Mouse (Mus musculus): ENCODE results near the gene Adam23.

Gene Adam23

GRCm38 (mm10) chr1:63445656-63446046 is at the start of gene Adam23:
Adam23 (plus strand) TSS chr1:63445891.
- in situ Hi-C loops (cut with MboI): no loop called here

GRCm38 (mm10) chr1:63401130-63401529 is 44.6 kb upstream of the Adam23 start:
- in situ Hi-C loops (cut with MboI): no loop called here

DNA sequence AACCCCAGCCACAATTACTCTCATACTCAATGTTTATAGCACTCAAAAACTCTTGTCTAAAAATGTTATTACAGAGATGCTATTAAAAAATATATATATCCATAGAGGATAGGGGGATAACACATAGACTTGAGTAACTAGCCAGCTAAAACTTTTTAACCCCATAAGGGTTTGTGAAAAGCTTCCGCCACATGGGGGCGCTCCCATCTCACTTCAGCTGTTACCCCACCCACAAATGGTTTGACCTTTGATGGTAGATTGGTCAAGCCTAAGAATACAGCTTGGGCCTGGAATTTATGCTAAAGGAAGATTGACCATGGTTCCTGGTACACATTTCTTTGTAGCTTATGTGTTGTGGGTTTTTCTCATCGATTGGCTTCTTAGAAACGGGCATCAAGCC is 42.1 kb upstream of the Adam23 start:
- in situ Hi-C loops (cut with MboI): no loop called here

DNA sequence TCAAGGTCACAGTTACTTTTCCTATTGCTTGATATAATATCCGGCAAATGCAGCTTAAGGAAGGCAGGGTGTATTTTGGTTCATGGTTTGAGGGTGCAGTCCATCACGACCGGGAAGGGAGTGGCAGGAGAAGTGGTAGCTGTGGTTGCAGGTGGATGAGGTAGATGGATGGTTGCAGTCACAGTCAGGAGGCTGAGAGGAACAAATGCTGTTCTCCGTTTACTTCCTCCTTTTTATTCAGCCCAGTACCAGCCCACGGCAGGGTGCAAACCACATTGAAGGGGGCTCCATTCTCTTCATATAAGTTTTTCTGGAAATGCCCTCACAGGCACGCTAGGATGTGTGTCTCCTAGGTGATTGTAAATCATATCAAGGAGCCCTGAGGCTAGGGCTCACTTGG is 37.3 kb upstream of the Adam23 start:
- in situ Hi-C loops (cut with MboI): no loop called here

GRCm38 (mm10) chr1:63418491-63418890 is 27.2 kb upstream of the Adam23 start:
- in situ Hi-C loops (cut with MboI): no loop called here

DNA sequence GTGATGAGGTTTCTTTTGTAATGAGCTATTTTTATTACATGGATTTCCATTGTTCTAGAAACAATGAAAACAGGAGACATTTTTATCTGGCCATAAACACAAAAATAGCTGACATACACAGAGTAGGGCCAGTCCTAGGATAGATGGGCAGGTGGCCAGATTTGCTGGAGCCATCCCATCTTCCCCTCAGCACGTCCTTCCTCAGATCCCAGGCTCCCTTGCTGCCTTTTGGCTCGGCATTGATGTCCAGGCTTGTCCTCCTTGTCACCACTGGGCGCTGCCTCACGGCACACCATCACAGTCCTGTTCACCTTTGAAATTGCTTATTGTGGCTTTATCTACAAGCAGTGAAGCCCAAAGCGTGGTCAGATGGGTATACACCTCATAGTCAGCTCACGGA is 15.0 kb upstream of the Adam23 start:
- in situ Hi-C loops (cut with MboI): no loop called here

GRCm38 (mm10) chr1:63431166-63431565 is 14.5 kb upstream of the Adam23 start:
- in situ Hi-C loops (cut with MboI): no loop called here

- in situ Hi-C loops (cut with MboI): no loop called here
These were observed 13.8 kb upstream of the Adam23 start for GRCm38 (mm10) chr1:63431842-63432241.

DNA sequence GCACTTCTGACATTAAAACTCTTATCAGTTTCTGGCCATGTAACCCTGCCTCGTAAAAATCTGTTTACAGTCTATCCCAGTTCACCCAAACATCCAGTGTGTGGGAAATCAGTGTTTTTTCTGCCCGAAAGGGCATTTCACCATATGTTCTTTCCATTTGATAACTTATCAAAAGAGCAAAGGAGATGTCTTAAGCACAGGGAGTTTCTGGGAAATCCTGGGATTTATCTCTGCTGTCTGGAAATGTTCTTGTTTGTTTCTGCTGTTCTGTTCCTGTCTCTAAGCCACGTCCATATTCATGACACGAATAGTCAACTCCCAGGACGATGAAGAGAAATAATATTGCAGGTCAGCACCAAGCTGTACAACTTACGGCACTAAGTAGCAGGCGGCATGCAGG is 11.6 kb upstream of the Adam23 start:
- in situ Hi-C loops (cut with MboI): no loop called here

DNA sequence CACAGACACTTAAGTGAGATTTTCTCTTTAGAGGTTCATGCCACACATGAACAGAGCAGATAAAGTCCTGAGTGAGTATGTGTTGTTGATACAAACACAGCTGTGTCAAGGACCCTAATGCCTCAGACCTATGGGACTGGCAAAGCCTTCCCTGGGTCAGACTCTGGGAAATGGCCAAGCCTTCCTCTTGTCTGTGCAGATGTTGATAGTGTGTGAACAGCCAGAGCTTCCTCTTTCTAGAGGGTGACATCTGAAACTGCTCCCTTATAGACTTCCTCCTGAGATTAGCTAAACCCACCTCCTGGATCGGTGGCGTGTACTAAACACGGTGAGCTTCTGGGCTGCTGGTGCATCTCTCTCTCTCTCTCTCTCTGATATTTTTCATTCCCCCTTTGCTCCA is 8.2 kb upstream of the Adam23 start:
- in situ Hi-C loops (cut with MboI): no loop called here

- in situ Hi-C loops (cut with MboI): no loop called here
These were observed 3.5 kb upstream of the Adam23 start for GRCm38 (mm10) chr1:63442186-63442585.

- in situ Hi-C loops (cut with MboI): no loop called here
These were observed 3.1 kb upstream of the Adam23 start for GRCm38 (mm10) chr1:63442616-63443015.

DNA sequence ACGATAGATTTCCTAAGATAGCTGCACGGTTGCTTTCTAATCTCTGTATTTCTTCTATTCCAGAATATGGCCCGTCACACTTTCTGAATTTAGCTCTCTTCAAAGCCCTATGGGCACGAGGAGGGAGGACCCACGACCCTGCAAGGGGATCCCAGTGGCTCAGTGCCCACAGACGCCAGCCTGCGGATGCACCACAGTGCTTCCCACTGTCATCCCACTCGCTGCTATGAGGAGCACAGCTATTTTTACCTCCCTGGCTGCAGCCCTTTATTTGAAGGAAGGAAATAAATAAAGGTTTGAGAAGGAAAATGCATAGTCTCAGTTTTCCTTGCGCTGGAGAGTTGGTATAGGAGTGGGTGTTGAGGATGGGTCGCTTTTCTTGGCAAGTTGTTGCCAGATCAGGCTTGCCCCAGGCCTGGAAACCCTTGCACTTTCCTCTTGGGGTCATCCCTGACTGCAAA is 512 bp upstream of the Adam23 start:
- in situ Hi-C loops (cut with MboI): no loop called here

- in situ Hi-C loops (cut with MboI): no loop called here
These were observed 485 bp downstream of the Adam23 start for GRCm38 (mm10) chr1:63446047-63446704.

- in situ Hi-C loops (cut with MboI): no loop called here
These were observed 1.0 kb downstream of the Adam23 start for GRCm38 (mm10) chr1:63446721-63447120.

GRCm38 (mm10) chr1:63450091-63450490 is 4.4 kb downstream of the Adam23 start:
- in situ Hi-C loops (cut with MboI): no loop called here

- in situ Hi-C loops (cut with MboI): no loop called here
These were observed 7.7 kb downstream of the Adam23 start for GRCm38 (mm10) chr1:63453332-63453887.

DNA sequence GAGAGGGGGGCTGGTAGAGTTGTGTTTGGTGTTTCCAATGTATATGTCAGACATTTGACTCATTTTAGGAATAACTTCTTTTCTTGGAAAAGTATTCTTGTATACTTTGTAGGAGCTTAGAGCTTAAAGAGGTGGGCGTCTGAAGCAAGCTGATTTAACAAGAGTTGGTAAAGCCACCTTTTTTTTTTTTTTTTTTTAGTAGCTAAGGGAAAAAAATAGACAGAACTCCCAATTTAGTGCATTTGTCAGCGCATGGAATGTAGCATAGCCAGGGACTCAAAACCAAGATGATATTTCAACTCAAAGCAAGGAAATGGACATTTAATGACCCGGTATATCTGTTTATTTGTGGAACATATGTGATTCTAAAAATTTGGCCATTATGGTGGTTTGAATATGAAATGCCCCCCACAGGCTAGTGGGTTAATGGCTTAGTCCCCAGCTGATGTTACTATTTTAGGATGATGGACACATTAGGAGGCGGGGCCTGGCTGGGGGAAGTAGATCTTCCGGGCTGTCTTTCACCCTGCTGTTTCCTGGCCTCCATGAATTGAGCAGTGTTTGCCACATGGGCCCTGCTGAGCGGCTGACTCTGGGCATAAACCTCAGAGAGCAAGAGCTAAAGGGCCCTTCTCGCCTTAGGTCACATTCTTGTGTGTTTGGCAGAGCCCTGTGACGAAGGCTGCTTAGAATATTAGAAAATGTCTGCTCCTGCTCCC is 12.3 kb downstream of the Adam23 start:
- in situ Hi-C loops (cut with MboI): no loop called here

DNA sequence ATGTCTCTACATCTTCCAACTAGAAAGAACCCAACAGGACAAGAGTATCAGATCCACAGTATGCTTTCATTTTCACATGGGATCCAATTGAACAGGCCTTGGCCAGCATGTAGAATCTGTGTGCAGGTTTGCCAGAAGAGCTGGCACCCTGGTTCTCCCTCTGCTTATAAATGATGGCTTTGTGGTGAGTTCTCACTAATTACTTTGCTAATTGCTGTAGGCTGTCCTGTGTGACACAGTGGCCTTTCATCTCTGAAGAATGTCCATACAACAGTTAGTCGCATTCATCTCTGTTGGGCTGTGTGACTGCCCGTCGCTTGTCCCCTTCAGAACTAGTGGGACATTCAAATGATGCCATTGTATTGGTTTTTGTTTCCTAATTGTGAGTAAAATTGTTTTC is 13.5 kb downstream of the Adam23 start:
- in situ Hi-C loops (cut with MboI): no loop called here

DNA sequence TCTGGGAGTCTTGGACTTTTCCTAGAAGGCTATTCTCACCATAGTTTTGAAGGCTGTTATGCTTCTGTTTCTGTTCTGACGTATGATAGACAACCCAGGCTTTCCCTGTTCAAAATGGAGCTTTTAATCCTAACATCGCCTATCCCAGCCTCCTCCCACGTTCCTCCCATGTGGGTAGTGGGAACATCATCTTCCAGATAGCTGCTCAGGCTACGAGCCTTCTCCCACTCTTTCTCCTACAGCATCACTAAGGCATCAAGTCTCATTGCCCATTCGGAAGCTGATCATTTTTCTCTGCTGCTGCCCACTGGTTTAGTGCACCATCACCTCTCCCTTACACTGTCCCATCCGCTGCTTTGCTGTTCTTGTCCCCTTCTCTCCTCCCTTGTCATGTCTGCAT is 14.2 kb downstream of the Adam23 start:
- in situ Hi-C loops (cut with MboI): no loop called here

DNA sequence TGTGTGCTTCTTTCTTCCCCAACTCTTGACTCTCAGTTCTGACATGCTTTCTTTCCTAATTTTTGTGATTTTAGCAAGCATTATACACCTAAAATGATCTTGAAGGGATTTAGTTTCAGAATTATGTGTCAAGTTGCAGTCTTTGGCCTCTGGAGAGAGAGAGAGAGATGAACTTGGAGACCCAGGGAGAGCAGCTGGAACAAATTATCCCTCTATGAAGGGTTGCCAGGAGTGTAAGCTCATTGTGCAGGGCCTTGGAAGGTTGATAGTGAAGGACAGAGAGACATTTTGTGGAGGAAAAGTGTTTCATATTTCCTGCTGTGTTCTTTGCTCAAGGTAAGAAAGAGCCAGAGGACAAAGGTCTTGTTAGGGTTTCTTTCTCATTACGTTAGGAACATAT is 18.8 kb downstream of the Adam23 start:
- in situ Hi-C loops (cut with MboI): no loop called here

- in situ Hi-C loops (cut with MboI): no loop called here
These were observed 27.6 kb downstream of the Adam23 start for GRCm38 (mm10) chr1:63473272-63473671.

- in situ Hi-C loops (cut with MboI): no loop called here
These were observed 28.0 kb downstream of the Adam23 start for GRCm38 (mm10) chr1:63473696-63474095.

Measured in mature B cell (primary cell).